Mouse (Mus musculus): ENCODE results near the gene Pclo. TPM values are rescaled to one million over a fixed set of nuclear protein-coding genes. Genes with fewer than 3 reads are reported as not detected.

Pclo gene
- total and polyA plus RNA-seq, 3 experiments: 0.42 to 1.0 TPM; not detected in 1

DNA sequence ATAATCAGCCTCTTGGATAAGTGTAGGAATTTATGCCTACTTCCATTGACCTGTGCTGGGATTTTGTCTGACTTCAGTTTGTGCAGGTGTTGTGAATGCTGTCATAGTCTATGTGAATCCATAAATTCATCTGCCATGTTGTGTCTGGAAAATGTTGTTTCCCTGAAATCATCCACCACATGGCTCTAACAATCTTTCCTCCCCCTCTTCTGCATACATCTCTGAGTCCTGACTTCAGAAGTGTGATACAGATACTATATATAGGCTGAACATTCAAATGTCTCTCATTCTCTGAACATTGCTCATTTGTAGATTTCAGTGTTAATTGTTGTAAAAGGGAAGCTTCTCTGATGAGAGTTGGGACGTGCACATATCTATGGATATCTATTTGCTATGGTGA, 147.5 kb downstream of the Pclo start:
- no peaks in the 10 kb centered on the region for H3K79me2 ChIP-seq (ENCODE audit: control insufficient read depth, insufficient read depth, low read length, poor library complexity)
- no peaks in the 10 kb centered on the region for H3K36me3 ChIP-seq (ENCODE audit: control insufficient read depth in 1 of 2, insufficient read depth in 2 of 2, low read length in 2 of 2)
- H3K27ac ChIP-seq (ENCODE audit: control insufficient read depth, low read depth, low read length): no peak overlapping the region
- no peaks in the 10 kb centered on the region for H3K27me3 ChIP-seq (ENCODE audit: control insufficient read depth in 1 of 2, insufficient read depth in 2 of 2, low read length in 2 of 2)
- H3K4me1 ChIP-seq (ENCODE audit: control insufficient read depth in 1 of 2, insufficient read depth in 2 of 2, low read length in 2 of 2): no peaks in the 10 kb centered on the region
- TF ChIP-seq RCOR1 (IDR thresholded peaks at IDR 0.05; ENCODE audit: low read depth, low read length) (no peak), MXI1 (IDR thresholded peaks at IDR 0.05; ENCODE audit: low read depth, low read length) (no peak), UBTF (IDR thresholded peaks at IDR 0.05; ENCODE audit: borderline replicate concordance, insufficient read depth, low read depth, low read length) (no peak), ZKSCAN1 (IDR thresholded peaks at IDR 0.05; ENCODE audit: low read depth, low read length) (no peak), ELF1 (IDR thresholded peaks at IDR 0.05; ENCODE audit: low read depth, low read length) (no peak), MEF2A (IDR thresholded peaks at IDR 0.05; ENCODE audit: extremely low read depth, insufficient replicate concordance, low read depth, low read length, poor library complexity, severe bottlenecking) (no peak), POLR2A (IDR thresholded peaks at IDR 0.05; ENCODE audit: control insufficient read depth in 1 of 2, insufficient read depth in 1 of 2, low read depth in 1 of 2, low read length in 2 of 2, poor library complexity in 1 of 2) (no peak), BHLHE40 (IDR thresholded peaks at IDR 0.05; ENCODE audit: borderline replicate concordance, low read depth, low read length) (no peak), MYB (IDR thresholded peaks at IDR 0.05; ENCODE audit: low read depth, low read length) (no peak), POLR2AphosphoS5 (IDR thresholded peaks at IDR 0.05; ENCODE audit: borderline replicate concordance, low read depth, low read length) (no peak), ZC3H11A (IDR thresholded peaks at IDR 0.05; ENCODE audit: low read depth, low read length) (no peak), TCF12 (IDR thresholded peaks at IDR 0.05; ENCODE audit: low read depth, low read length) (no peak), JUND (IDR thresholded peaks at IDR 0.05; ENCODE audit: low read depth, low read length) (no peak), E2F4 (IDR thresholded peaks at IDR 0.05; ENCODE audit: borderline replicate concordance, low read depth, low read length) (no peak), MYC (IDR thresholded peaks at IDR 0.05; ENCODE audit: low read depth, low read length) (no peak), EP300 (IDR thresholded peaks at IDR 0.05; ENCODE audit: low read depth in 1 of 2, low read length in 2 of 2) (no peak), MAX (IDR thresholded peaks at IDR 0.05; ENCODE audit: low read length) (no peak), POLR2AphosphoS2 (IDR thresholded peaks at IDR 0.05; ENCODE audit: low read length) (no peak), USF1 (IDR thresholded peaks at IDR 0.05; ENCODE audit: low read depth, low read length) (no peak), GABPA (IDR thresholded peaks at IDR 0.05; ENCODE audit: low read depth, low read length) (no peak)
- no peaks in the 10 kb centered on the region for H3K9me3 ChIP-seq (replicated peaks; ENCODE audit: insufficient read depth, low read length)
- H3K4me3 ChIP-seq (ENCODE audit: control insufficient read depth in 1 of 2, insufficient read depth in 1 of 2, low read depth in 2 of 2, low read length in 2 of 2): no peak overlapping the region
- no peak overlapping the region for H3K9ac ChIP-seq (ENCODE audit: control insufficient read depth, low read depth, low read length, poor library complexity, severe bottlenecking)
- no peak for DNase-seq (ENCODE audit: low read depth, low spot score)

DNA sequence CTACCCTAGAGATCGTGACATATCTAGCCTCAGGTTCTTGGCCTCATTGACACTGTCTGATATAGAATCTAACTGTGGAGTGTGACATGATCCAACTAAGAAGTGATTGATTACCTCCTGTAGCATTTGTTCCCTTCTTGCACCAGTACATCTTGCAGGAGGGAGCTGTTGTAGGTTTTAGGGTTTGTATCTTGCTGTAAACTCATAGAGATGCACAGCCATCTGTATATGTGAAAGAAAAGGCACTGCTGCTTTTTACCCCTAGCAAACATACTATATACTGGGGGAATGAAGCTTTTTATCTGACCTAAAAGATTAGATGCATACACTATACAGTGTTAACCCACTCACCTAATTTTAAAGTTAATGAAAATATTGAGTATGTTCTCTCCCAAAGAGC, 147.9 kb downstream of the Pclo start:
- Histone ChIP-seq H3K27me3 (ENCODE audit: control insufficient read depth in 1 of 2, insufficient read depth in 2 of 2, low read length in 2 of 2) (no peaks in the 10 kb centered on the region), H3K9me3 (replicated peaks; ENCODE audit: insufficient read depth, low read length) (no peaks in the 10 kb centered on the region), H3K9ac (ENCODE audit: control insufficient read depth, low read depth, low read length, poor library complexity, severe bottlenecking) (no peak overlapping the region), H3K27ac (ENCODE audit: control insufficient read depth, low read depth, low read length) (no peak overlapping the region), H3K4me3 (ENCODE audit: control insufficient read depth in 1 of 2, insufficient read depth in 1 of 2, low read depth in 2 of 2, low read length in 2 of 2) (no peak overlapping the region), H3K36me3 (ENCODE audit: control insufficient read depth in 1 of 2, insufficient read depth in 2 of 2, low read length in 2 of 2) (no peaks in the 10 kb centered on the region), H3K4me1 (ENCODE audit: control insufficient read depth in 1 of 2, insufficient read depth in 2 of 2, low read length in 2 of 2) (no peaks in the 10 kb centered on the region), H3K79me2 (ENCODE audit: control insufficient read depth, insufficient read depth, low read length, poor library complexity) (no peaks in the 10 kb centered on the region)
- TF ChIP-seq SIN3A (IDR thresholded peaks at IDR 0.05; ENCODE audit: low read length) (no peak), MAX (IDR thresholded peaks at IDR 0.05; ENCODE audit: low read length) (no peak), E2F4 (IDR thresholded peaks at IDR 0.05; ENCODE audit: borderline replicate concordance, low read depth, low read length) (no peak), CHD1 (IDR thresholded peaks at IDR 0.05; ENCODE audit: low read depth, low read length) (no peak), GABPA (IDR thresholded peaks at IDR 0.05; ENCODE audit: low read depth, low read length) (no peak), RCOR1 (IDR thresholded peaks at IDR 0.05; ENCODE audit: low read depth, low read length) (no peak), POLR2A (IDR thresholded peaks at IDR 0.05; ENCODE audit: control insufficient read depth in 1 of 2, insufficient read depth in 1 of 2, low read depth in 1 of 2, low read length in 2 of 2, poor library complexity in 1 of 2) (no peak), ZNF384 (IDR thresholded peaks at IDR 0.05; ENCODE audit: low read depth, low read length) (no peak), USF1 (IDR thresholded peaks at IDR 0.05; ENCODE audit: low read depth, low read length) (no peak), CTCF (IDR thresholded peaks at IDR 0.05 in 2 of 3, conservative IDR thresholded peaks at IDR 0.05 in 1 of 3; ENCODE audit: control insufficient read depth in 1 of 3, insufficient read depth in 1 of 3, low read depth in 2 of 3, low read length in 3 of 3, poor library complexity in 1 of 3, severe bottlenecking in 1 of 3) (no peak), ETS1 (IDR thresholded peaks at IDR 0.05; ENCODE audit: low read depth, low read length) (no peak), ZKSCAN1 (IDR thresholded peaks at IDR 0.05; ENCODE audit: low read depth, low read length) (no peak), UBTF (IDR thresholded peaks at IDR 0.05; ENCODE audit: borderline replicate concordance, insufficient read depth, low read depth, low read length) (no peak), HCFC1 (IDR thresholded peaks at IDR 0.05; ENCODE audit: low read depth, low read length) (no peak), NELFE (IDR thresholded peaks at IDR 0.05; ENCODE audit: low read depth, low read length) (no peak), EP300 (IDR thresholded peaks at IDR 0.05; ENCODE audit: low read depth in 1 of 2, low read length in 2 of 2) (no peak)
- no peak for DNase-seq (ENCODE audit: low read depth, low spot score)
